Mouse (Mus musculus) stomach, embryonic 16.5 days (tissue): ENCODE results near the gene Rnase10. TPM values are rescaled to one million over a fixed set of nuclear protein-coding genes. Genes with fewer than 3 reads are reported as not detected.

Experiments used
- ATAC-seq: fragments of 200-750 bp; cut with Nextera tagmentation; 2 replicates; pipeline ENCODE4 v1.8.0; 2017; ENCODE audit warnings: moderate number of reproducible peaks, moderate TSS enrichment; ENCODE audit not compliant: insufficient read depth, low FRiP score
- H3K27ac ChIP-seq: fragments of 300-500 bp; sonication (generic); 2 replicates; pipeline ENCODE4 v1.5.1; 2014; ENCODE audit warnings: low read length
- H3K27me3 ChIP-seq: fragments of 300-500 bp; sonication (generic); 2 replicates; pipeline ENCODE4 v1.6.1; 2014; ENCODE audit warnings: low read length, control low read depth, mixed read lengths; ENCODE audit not compliant: control insufficient read depth, insufficient read depth
- H3K36me3 ChIP-seq: fragments of 300-500 bp; sonication (generic); 2 replicates; pipeline ENCODE4 v1.6.1; 2014; ENCODE audit warnings: low read length; ENCODE audit not compliant: control insufficient read depth, insufficient read depth
- H3K4me1 ChIP-seq: fragments of 300-500 bp; sonication (generic); 2 replicates; pipeline ENCODE4 v1.6.1; 2014; ENCODE audit warnings: low read length, control low read depth, mixed read lengths; ENCODE audit not compliant: control insufficient read depth, insufficient read depth
- H3K4me2 ChIP-seq: fragments of 300-500 bp; sonication (generic); 2 replicates; pipeline ENCODE4 v1.6.1; 2014; ENCODE audit warnings: low read depth, low read length, mixed read lengths
- H3K4me3 ChIP-seq: fragments of 300-500 bp; sonication (generic); replicated peaks from 2 replicates; pipeline ENCODE4 v1.5.1; 2014; ENCODE audit warnings: mild to moderate bottlenecking, low read length
- H3K9ac ChIP-seq: fragments of 300-500 bp; sonication (generic); 2 replicates; pipeline ENCODE4 v1.6.1; 2014; ENCODE audit warnings: low read length
- H3K9me3 ChIP-seq: fragments of 300-500 bp; sonication (generic); replicated peaks from 2 replicates; pipeline ENCODE4 v1.6.1; 2016; ENCODE audit warnings: low read length, control low read depth; ENCODE audit not compliant: control insufficient read depth
- WGBS: fragments of 180-500 bp; shearing (Covaris S2); extraction: QIAGEN DNeasy Blood & Tissue Kit; methylation state at CpG from one replicate; pipeline ENCODE4 v1.1.7; 2014; 5-methylcytosine and 5-hydroxymethylcytosine counted together
- polyA plus RNA-seq: library from polyadenylated mRNA; unstranded; fragments of >200 nt; fragmentation: Nextera tagmentation; extraction: Ambion mirVana; gene quantifications from 2 replicates; pipeline ENCODE4 v1.2.1, GENCODE M21; 2015

Rnase10 gene
- polyA plus RNA-seq, 1 experiment from 2014 or later = 0.23 TPM

DNA sequence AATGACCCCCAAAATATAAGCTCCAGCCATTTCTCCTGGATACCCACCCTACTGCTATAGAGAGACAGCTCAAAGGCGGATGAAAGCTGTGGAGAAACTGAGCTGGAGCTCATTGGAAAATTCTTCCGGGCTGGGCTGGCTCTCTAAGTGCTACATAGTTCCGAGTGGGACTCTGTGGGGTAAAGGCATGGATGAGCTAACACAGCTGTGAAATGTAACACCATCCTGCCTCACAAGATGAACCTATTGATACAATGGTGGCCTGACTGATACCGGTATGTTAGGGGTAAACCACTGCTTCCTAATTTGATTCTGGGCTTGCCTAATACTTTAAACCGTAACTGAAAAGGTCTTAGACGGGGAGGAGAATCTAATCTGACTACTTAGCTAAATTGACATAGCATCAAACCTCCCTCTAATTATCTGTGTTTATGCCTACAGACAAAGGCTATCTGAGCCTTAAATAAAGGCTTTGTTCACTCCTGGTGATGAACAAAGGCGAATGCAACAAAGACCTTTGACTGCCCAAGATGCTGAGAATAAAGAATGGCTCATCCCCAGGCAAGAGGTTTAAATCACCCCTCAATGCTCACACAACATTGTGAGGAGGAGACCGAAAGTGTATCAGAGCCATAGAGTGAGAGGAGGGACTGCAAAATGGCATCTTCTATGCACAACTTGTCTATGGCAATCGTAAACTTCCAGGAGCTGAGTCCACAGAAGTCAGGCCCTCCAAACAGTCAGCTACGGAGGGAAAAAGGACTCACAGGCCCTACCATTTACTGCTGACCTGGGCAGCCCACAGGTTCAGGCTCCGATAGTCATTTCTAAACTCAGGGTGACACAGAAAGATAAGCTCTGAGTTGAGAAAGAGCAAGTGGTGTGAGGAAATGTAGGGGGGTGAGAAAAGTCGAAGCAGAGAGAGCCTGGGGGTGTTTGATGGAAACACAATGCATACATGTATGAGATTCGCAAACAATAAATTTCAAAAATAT lies 47.0 kb downstream of the Rnase10 start:
- Histone ChIP-seq H3K4me1 (0 out of 2 replicates have a peak, but pooled peaks cover 4% of the 10 kb centered on the region), H3K4me2 (no peak overlapping the region), H3K9me3 (no peaks in the 10 kb centered on the region), H3K27ac (no peak overlapping the region), H3K36me3 (no peaks in the 10 kb centered on the region), H3K27me3 (no peaks in the 10 kb centered on the region), H3K9ac (no peak overlapping the region), H3K4me3 (no peak overlapping the region)
- ATAC-seq = no peak
- WGBS = 70% methylated on average over 13 of the region's 13 CpGs

DNA sequence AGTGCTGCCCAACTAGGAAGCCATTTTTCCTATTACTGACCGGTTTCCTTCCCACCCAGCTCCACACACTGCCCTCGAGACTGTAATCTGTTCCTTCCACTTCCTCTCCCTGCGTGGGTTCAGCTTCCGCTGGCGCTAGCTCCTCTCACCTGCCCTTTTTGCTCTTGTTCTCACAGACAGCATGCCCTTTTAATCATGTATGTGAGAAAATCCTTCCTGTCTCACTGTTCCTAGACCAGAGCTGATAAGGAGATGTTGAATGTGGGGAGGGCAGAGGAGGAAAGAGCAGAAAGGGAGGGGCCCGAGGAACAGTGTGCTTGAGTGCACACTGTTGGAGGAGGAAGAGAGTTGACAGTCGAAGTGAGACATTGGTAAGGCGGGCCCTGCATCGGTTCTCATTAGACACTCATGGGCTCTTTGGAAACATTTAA lies 49.9 kb downstream of the Rnase10 start, which contains the start of gene Rnase12:
Gene Rnase12, minus strand, starts transcription at position 261 of the 431 bp plus-strand sequence.
- Histone ChIP-seq H3K9me3 (no peaks in the 10 kb centered on the region), H3K36me3 (no peaks in the 10 kb centered on the region), H3K4me2 (no peak within 1 kb of the TSS), H3K27ac (no peak within 1 kb of the TSS), H3K9ac (no peak within 1 kb of the TSS), H3K4me1 (0 out of 2 replicates have a peak, but pooled peaks cover 4% of the 10 kb centered on the region), H3K4me3 (no peak within 1 kb of the TSS), H3K27me3 (no peaks in the 10 kb centered on the region)
- 55% methylated on average over 9 of the region's 9 CpGs for WGBS
- ATAC-seq = peak; percentile 58; the same call in 1 of the 2 replicates

Other genes starting within 250 kb of the Rnase10 start
- gene Ttc5, start 222.2 kb upstream of the Rnase10 start, polyA plus RNA-seq = 58.5 and 61.4 TPM in 2 replicates
- not detected in 2 replicates for gene Ccnb1ip1, start 200.0 kb upstream of the Rnase10 start, polyA plus RNA-seq
- 56.4 and 62.2 TPM in 2 replicates for gene Parp2, start 199.9 kb upstream of the Rnase10 start, polyA plus RNA-seq
- 9.7 and 11.5 TPM in 2 replicates for gene Tep1, start 137.2 kb upstream of the Rnase10 start, polyA plus RNA-seq
- 0.26 and 0.49 TPM in 2 replicates for gene Klhl33, start 110.2 kb upstream of the Rnase10 start, polyA plus RNA-seq
- 130 and 140 TPM in 2 replicates for gene Osgep, start 82.9 kb upstream of the Rnase10 start, polyA plus RNA-seq
- gene Apex1, start 82.8 kb upstream of the Rnase10 start, polyA plus RNA-seq = 149 and 166 TPM in 2 replicates
- 45.2 and 47.6 TPM in 2 replicates for gene Pip4p1, start 76.9 kb upstream of the Rnase10 start, polyA plus RNA-seq
- gene Pnp, start 76.7 kb upstream of the Rnase10 start, polyA plus RNA-seq = 74.9 and 75.2 TPM in 2 replicates
- not detected in 2 replicates for gene Gm49342, start 63.2 kb upstream of the Rnase10 start, polyA plus RNA-seq
- 0.69 and 1.6 TPM in 2 replicates for gene Pnp2, start 51.8 kb upstream of the Rnase10 start, polyA plus RNA-seq
- not detected in 2 replicates for gene Rnase9, start 34.1 kb downstream of the Rnase10 start, polyA plus RNA-seq
- gene Rnase11, start 42.4 kb downstream of the Rnase10 start, polyA plus RNA-seq = not detected in 2 replicates
- 0.45 TPM in 1 of 2 replicates, not detected in the other for gene Rnase12, start 49.9 kb downstream of the Rnase10 start, polyA plus RNA-seq
- not detected in 2 replicates for gene Olfr750, start 66.7 kb downstream of the Rnase10 start, polyA plus RNA-seq
- 151 and 166 TPM in 2 replicates for gene Rnase4, start 83.3 kb downstream of the Rnase10 start, polyA plus RNA-seq
- 39.4 and 41.6 TPM in 2 replicates for gene Ang, start 83.4 kb downstream of the Rnase10 start, polyA plus RNA-seq
- not detected in 2 replicates for gene Eddm3b, start 106.7 kb downstream of the Rnase10 start, polyA plus RNA-seq
- gene Rnase6, start 116.2 kb downstream of the Rnase10 start, polyA plus RNA-seq = 1.9 and 2.9 TPM in 2 replicates
- 117 and 170 TPM in 2 replicates for gene Rnase1, start 139.0 kb downstream of the Rnase10 start, polyA plus RNA-seq
- gene Rnase2b, start 154.5 kb downstream of the Rnase10 start, polyA plus RNA-seq = not detected in 2 replicates
- gene Ang2, start 191.4 kb downstream of the Rnase10 start, polyA plus RNA-seq = not detected in 2 replicates
- not detected in 2 replicates for gene Ear14, start 195.6 kb downstream of the Rnase10 start, polyA plus RNA-seq
- not detected in 2 replicates for gene Rnase2a, start 248.4 kb downstream of the Rnase10 start, polyA plus RNA-seq